Mouse (Mus musculus) heart, embryonic 13.5 days (tissue): Measurements from ENCODE around the gene Pla2g3. TPM values are rescaled to one million over a fixed set of nuclear protein-coding genes. Genes with fewer than 3 reads are reported as not detected.

Experiments
- ATAC-seq: fragments of 200-750 bp; cut with Nextera tagmentation; 2 replicates; pipeline ENCODE4 v1.8.0; 2017; ENCODE audit warnings: moderate TSS enrichment; ENCODE audit not compliant: insufficient number of reproducible peaks, low FRiP score, low TSS enrichment; ENCODE audit errors: extremely low read depth
- H3K27ac ChIP-seq: fragments of 300-500 bp; sonication (generic); replicated peaks from 2 replicates; pipeline ENCODE4 v1.5.1; 2015; ENCODE audit warnings: moderate library complexity, mild to moderate bottlenecking, inconsistent platforms
- H3K27me3 ChIP-seq: fragments of 300-500 bp; sonication (generic); replicated peaks from 2 replicates; pipeline ENCODE4 v1.6.1; 2015; ENCODE audit warnings: mild to moderate bottlenecking, inconsistent platforms
- H3K36me3 ChIP-seq: fragments of 300-500 bp; sonication (generic); 2 replicates; pipeline ENCODE4 v1.6.1; 2015; ENCODE audit warnings: mild to moderate bottlenecking, inconsistent platforms
- H3K4me1 ChIP-seq: fragments of 300-500 bp; sonication (generic); 2 replicates; pipeline ENCODE4 v1.6.1; 2015; ENCODE audit warnings: inconsistent platforms
- H3K4me2 ChIP-seq: fragments of 300-500 bp; sonication (generic); 2 replicates; pipeline ENCODE4 v1.6.1; 2015; ENCODE audit warnings: inconsistent platforms, mild to moderate bottlenecking, moderate library complexity
- H3K4me3 ChIP-seq: fragments of 300-500 bp; sonication (generic); 2 replicates; pipeline ENCODE4 v1.5.1; 2015; ENCODE audit warnings: moderate library complexity, mild to moderate bottlenecking, inconsistent platforms
- H3K9ac ChIP-seq: fragments of 300-500 bp; sonication (generic); 2 replicates; pipeline ENCODE4 v1.6.1; 2015; ENCODE audit warnings: inconsistent platforms, mild to moderate bottlenecking, moderate library complexity
- H3K9me3 ChIP-seq: fragments of 300-500 bp; sonication (generic); 2 replicates; pipeline ENCODE4 v1.6.1; 2016; ENCODE audit warnings: inconsistent platforms
- WGBS: fragments of 180-500 bp; shearing (Covaris S2); methylation state at CpG from one replicate; pipeline ENCODE4 v1.1.7; 2015; ENCODE audit warnings: mixed read lengths; 5-methylcytosine and 5-hydroxymethylcytosine counted together
- polyA plus RNA-seq: library from polyadenylated mRNA; unstranded; fragments of >200 nt; fragmentation: Nextera tagmentation; extraction: Ambion mirVana; gene quantifications from 2 replicates; pipeline ENCODE4 v1.2.1, GENCODE M21; 2015

Gene Pla2g3
- polyA plus RNA-seq, 1 experiment from 2014 or later: 0.16 TPM

- WGBS: 82% methylated on average over 23 of the region's 23 CpGs
Measured at GRCm38 (mm10) chr11:3521339-3522224, 33.5 kb downstream of the Pla2g3 start.

GRCm38 (mm10) chr11:3522285-3523000 lies 34.4 kb downstream of the Pla2g3 start:
- Histone ChIP-seq H3K4me1 (peaks cover 53% of the 10 kb centered on the region), H3K4me3 (no peak overlapping the region), H3K9me3 (no peaks in the 10 kb centered on the region), H3K27ac (no peak overlapping the region), H3K36me3 (peaks cover 88% of the 10 kb centered on the region), H3K9ac (no peak overlapping the region), H3K4me2 (no peak overlapping the region), H3K27me3 (no peaks in the 10 kb centered on the region)
- no peak for ATAC-seq
- 91% methylated on average over 17 of the region's 17 CpGs for WGBS

More at GRCm38 (mm10) chr11:3521339-3522224, 33.5 kb downstream of the Pla2g3 start:
- Histone ChIP-seq H3K4me2 (no peak overlapping the region), H3K4me3 (no peak overlapping the region), H3K27ac (no peak overlapping the region; the same call in 1 of the 2 replicates), H3K27me3 (peaks cover 2% of the 10 kb centered on the region; the same call in 1 of the 2 replicates), H3K9me3 (no peaks in the 10 kb centered on the region), H3K36me3 (peaks cover 80% of the 10 kb centered on the region), H3K4me1 (peaks cover 54% of the 10 kb centered on the region), H3K9ac (no peak overlapping the region)
- no peak for ATAC-seq

- Histone ChIP-seq H3K9me3 (no peaks in the 10 kb centered on the region), H3K9ac (no peak overlapping the region), H3K27ac (no peak overlapping the region), H3K36me3 (peaks cover 98% of the 10 kb centered on the region), H3K27me3 (no peaks in the 10 kb centered on the region), H3K4me2 (no peak overlapping the region), H3K4me3 (no peak overlapping the region), H3K4me1 (peaks cover 50% of the 10 kb centered on the region)
- no peak for ATAC-seq
- WGBS: 76% methylated on average over 7 of the region's 7 CpGs
Measured at GRCm38 (mm10) chr11:3523840-3524582, 35.9 kb downstream of the Pla2g3 start.

GRCm38 (mm10) chr11:3525560-3525959 lies 37.5 kb downstream of the Pla2g3 start:
- Histone ChIP-seq H3K27me3 (no peaks in the 10 kb centered on the region), H3K9me3 (no peaks in the 10 kb centered on the region), H3K9ac (no peak overlapping the region), H3K36me3 (peaks cover 100% of the 10 kb centered on the region), H3K4me3 (no peak overlapping the region), H3K4me2 (no peak overlapping the region), H3K27ac (no peak overlapping the region), H3K4me1 (peaks cover 36% of the 10 kb centered on the region)
- no peak for ATAC-seq
- 71% methylated on average over 4 of the region's 4 CpGs for WGBS

- 79% methylated on average over 9 of the region's 9 CpGs for WGBS
- no peak overlapping the region for H3K4me2 ChIP-seq
- ATAC-seq: no peak
Measured at GRCm38 (mm10) chr11:3526207-3526606, 38.1 kb downstream of the Pla2g3 start.

GRCm38 (mm10) chr11:3526979-3527738 lies 39.1 kb downstream of the Pla2g3 start:
- peak overlapping the region; percentile 68 for H3K9ac ChIP-seq
- peak overlapping the region; percentile 10; the same call in 1 of the 2 replicates for H3K4me3 ChIP-seq
- H3K27me3 ChIP-seq: no peaks in the 10 kb centered on the region
- no peaks in the 10 kb centered on the region for H3K9me3 ChIP-seq
- WGBS: 78% methylated on average over 24 of the region's 24 CpGs
- no peak for ATAC-seq
- peak overlapping the region; percentile 70 for H3K27ac ChIP-seq
- H3K4me2 ChIP-seq: peak overlapping the region; percentile 42
- peaks cover 25% of the 10 kb centered on the region for H3K4me1 ChIP-seq
- H3K36me3 ChIP-seq: peaks cover 100% of the 10 kb centered on the region

More at GRCm38 (mm10) chr11:3526207-3526606, 38.1 kb downstream of the Pla2g3 start:
- no peak overlapping the region for H3K4me3 ChIP-seq
- no peak overlapping the region for H3K27ac ChIP-seq
- H3K9me3 ChIP-seq: no peaks in the 10 kb centered on the region
- no peak overlapping the region; the same call in 1 of the 2 replicates for H3K9ac ChIP-seq
- no peaks in the 10 kb centered on the region for H3K27me3 ChIP-seq
- peaks cover 30% of the 10 kb centered on the region for H3K4me1 ChIP-seq
- peaks cover 100% of the 10 kb centered on the region for H3K36me3 ChIP-seq

GRCm38 (mm10) chr11:3527766-3528165 lies 39.7 kb downstream of the Pla2g3 start:
- H3K27me3 ChIP-seq: no peaks in the 10 kb centered on the region
- no peak for ATAC-seq
- WGBS: 51% methylated on average over 8 of the region's 8 CpGs
- H3K4me1 ChIP-seq: peaks cover 25% of the 10 kb centered on the region
- peak overlapping the region; percentile 68 for H3K9ac ChIP-seq
- peak overlapping the region; percentile 42 for H3K4me2 ChIP-seq
- peak overlapping the region; percentile 70 for H3K27ac ChIP-seq
- H3K36me3 ChIP-seq: peaks cover 100% of the 10 kb centered on the region
- no peaks in the 10 kb centered on the region for H3K9me3 ChIP-seq
- peak overlapping the region; percentile 10; the same call in 1 of the 2 replicates for H3K4me3 ChIP-seq

GRCm38 (mm10) chr11:3528208-3528607 lies 40.1 kb downstream of the Pla2g3 start:
- ATAC-seq: no peak
- no peaks in the 10 kb centered on the region for H3K27me3 ChIP-seq
- no peaks in the 10 kb centered on the region for H3K9me3 ChIP-seq
- H3K9ac ChIP-seq: peak overlapping the region; percentile 68; the same call in 1 of the 2 replicates
- no peak overlapping the region for H3K4me2 ChIP-seq
- 82% methylated on average over 6 of the region's 6 CpGs for WGBS
- peak overlapping the region; percentile 70 for H3K27ac ChIP-seq
- H3K4me1 ChIP-seq: peaks cover 25% of the 10 kb centered on the region
- H3K4me3 ChIP-seq: no peak overlapping the region
- peaks cover 100% of the 10 kb centered on the region for H3K36me3 ChIP-seq

GRCm38 (mm10) chr11:3529476-3530252 lies 41.6 kb downstream of the Pla2g3 start:
- Histone ChIP-seq H3K27ac (no peak overlapping the region), H3K4me2 (no peak overlapping the region), H3K27me3 (no peaks in the 10 kb centered on the region), H3K4me3 (no peak overlapping the region), H3K9ac (no peak overlapping the region), H3K4me1 (peaks cover 26% of the 10 kb centered on the region), H3K9me3 (no peaks in the 10 kb centered on the region), H3K36me3 (peaks cover 100% of the 10 kb centered on the region)
- WGBS: 73% methylated on average over 20 of the region's 20 CpGs
- ATAC-seq: no peak

GRCm38 (mm10) chr11:3530731-3531130 lies 42.6 kb downstream of the Pla2g3 start:
- ATAC-seq: no peak
- H3K9ac ChIP-seq: no peak overlapping the region
- no peak overlapping the region for H3K4me2 ChIP-seq
- WGBS: 92% methylated on average over 3 of the region's 3 CpGs
- H3K36me3 ChIP-seq: peaks cover 92% of the 10 kb centered on the region
- no peaks in the 10 kb centered on the region for H3K27me3 ChIP-seq
- H3K4me1 ChIP-seq: peaks cover 32% of the 10 kb centered on the region
- no peaks in the 10 kb centered on the region for H3K9me3 ChIP-seq
- no peak overlapping the region for H3K27ac ChIP-seq
- no peak overlapping the region for H3K4me3 ChIP-seq
